Comparison of ENCODE assay signal across 18 mouse cellular contexts in the genomic region with DNA sequence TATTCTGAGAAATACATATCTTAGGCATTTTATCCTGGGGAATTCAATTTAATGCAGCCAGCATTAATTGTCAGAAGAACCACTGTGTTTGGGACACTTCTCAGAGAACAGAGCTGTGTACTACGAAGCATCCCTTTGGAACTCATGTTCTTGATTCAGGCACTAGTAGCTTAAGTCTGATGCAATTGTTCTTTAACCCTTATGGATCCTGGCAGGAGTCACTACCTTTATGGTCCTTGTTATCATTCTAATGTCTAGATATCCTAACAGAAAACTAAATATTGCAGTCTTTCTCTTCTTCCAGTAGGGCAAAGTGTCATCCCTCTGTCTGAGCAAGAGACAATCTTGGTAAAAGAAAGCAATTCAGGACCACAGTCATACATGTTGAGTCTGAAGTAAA. TPM values are rescaled to one million over a fixed set of nuclear protein-coding genes. Genes with fewer than 3 reads are reported as not detected.
DNase-seq lines count a peak whose midpoint lies in the region; ATAC-seq lines count a peak whose summit lies in the region.
"Had no signal": no experiment of that assay in that cellular context is flagged by ENCODE, and none has a peak within 500 bp of the region (broad histone marks: within the 10 kb centered on the region; RNA-seq: fewer than 3 reads in every experiment).

No protein-coding gene starts in this region.

- no peaks in the 10 kb centered on the region for H3K36me3 ChIP-seq in intestine, embryonic 16.5 days (ENCODE audit: control insufficient read depth, insufficient read depth, low read length)
- no peaks in the 10 kb centered on the region for H3K36me3 ChIP-seq in intestine, embryonic 15.5 days
- H3K36me3 ChIP-seq: heart, embryonic 12.5 days; limb, embryonic 13.5 days; lung, embryonic 15.5 days had no signal

- no peak overlapping the region for H3K27ac ChIP-seq in intestine, embryonic 16.5 days (ENCODE audit: low read length)
- no peak overlapping the region for H3K27ac ChIP-seq in intestine, embryonic 15.5 days
- H3K27ac ChIP-seq: limb, embryonic 13.5 days; lung, embryonic 15.5 days had no signal

- H3K9ac ChIP-seq in intestine, embryonic 16.5 days (ENCODE audit: low read depth, low read length): no peak overlapping the region
- no peak overlapping the region for H3K9ac ChIP-seq in intestine, embryonic 15.5 days
- H3K9ac ChIP-seq: heart, embryonic 12.5 days; limb, embryonic 13.5 days; lung, embryonic 15.5 days had no signal

- ATAC-seq in intestine, embryonic 16.5 days: peak; percentile 14; the same call in 1 of the 2 replicates
- ATAC-seq in intestine, embryonic 15.5 days: no peak

- no peaks in the 10 kb centered on the region for H3K27me3 ChIP-seq in intestine, embryonic 16.5 days (replicated peaks; ENCODE audit: control insufficient read depth, insufficient read depth, low read length)
- no peaks in the 10 kb centered on the region for H3K27me3 ChIP-seq in intestine, embryonic 15.5 days (replicated peaks)
- H3K27me3 ChIP-seq: heart, embryonic 12.5 days; limb, embryonic 13.5 days; lung, embryonic 15.5 days had no signal

- peak; percentile 1 for DNase-seq in retina, postnatal 1 day
- no peak for DNase-seq in retina, embryonic 14.5 days (ENCODE audit: low spot score)
- DNase-seq in adipocyte (ENCODE audit: low spot score): peak; percentile 19
- no peak for DNase-seq in layer of hippocampus, adult 18-20 months (ENCODE audit: low spot score in 2 of 2)
- DNase-seq in adrenal gland, postnatal 36 days: no peak
- DNase-seq: adrenal gland, adult 8-10 months; cerebellum, adult 8-10 months; gastrocnemius, postnatal 14 days; layer of hippocampus, adult 9-11 months; right cerebral cortex, postnatal 14 days had no signal

- WGBS in intestine, embryonic 16.5 days: 83% methylated on average over 1 of the region's 1 CpGs
- 75% methylated on average over 1 of the region's 1 CpGs for WGBS in intestine, embryonic 15.5 days

- no peak overlapping the region for H3K4me2 ChIP-seq in intestine, embryonic 16.5 days (ENCODE audit: low read depth, low read length)
- H3K4me2 ChIP-seq in intestine, embryonic 15.5 days (replicated peaks): no peak overlapping the region
- H3K4me2 ChIP-seq: heart, embryonic 12.5 days; limb, embryonic 13.5 days; lung, embryonic 15.5 days had no signal

- no peaks in the 10 kb centered on the region for H3K4me1 ChIP-seq in intestine, embryonic 16.5 days (ENCODE audit: control insufficient read depth, insufficient read depth, low read length)
- no peaks in the 10 kb centered on the region for H3K4me1 ChIP-seq in intestine, embryonic 15.5 days (replicated peaks)
- H3K4me1 ChIP-seq: heart, embryonic 12.5 days; limb, embryonic 13.5 days; lung, embryonic 15.5 days had no signal

- H3K9me3 ChIP-seq in intestine, embryonic 16.5 days (ENCODE audit: control insufficient read depth, low read length): peaks cover 48% of the 10 kb centered on the region
- H3K9me3 ChIP-seq in intestine, embryonic 15.5 days: peaks cover 33% of the 10 kb centered on the region

- H3K4me3 ChIP-seq in intestine, embryonic 16.5 days (ENCODE audit: low read length): no peak overlapping the region
- H3K4me3 ChIP-seq in intestine, embryonic 15.5 days (replicated peaks): no peak overlapping the region
- H3K4me3 ChIP-seq: heart, embryonic 12.5 days; limb, embryonic 13.5 days; lung, embryonic 15.5 days; myocyte had no signal

RNA-seq across cellular contexts. Expression of a gene that starts 1.3 kb away (rescaled TPM):
- 55.9 and 79.1 TPM in 2 replicates for polyA plus RNA-seq in intestine, embryonic 16.5 days (2015; fragmentation: Nextera tagmentation; extraction: Ambion mirVana)
- 29.2 and 30.1 TPM in 2 replicates for polyA plus RNA-seq in intestine, embryonic 15.5 days (2015; fragmentation: Nextera tagmentation; extraction: Ambion mirVana)
- not detected for total RNA-seq in layer of hippocampus, adult 18-20 months (2021)
- total RNA-seq in adrenal gland, postnatal 36 days (2021): 10 to 100 TPM in 1 of 2 experiments, under 1 TPM in 1; 0.73 to 55.5 TPM
- total RNA-seq: hematopoietic stem cell, adult 5-6 weeks had no signal
- polyA plus RNA-seq: myocyte had no signal

RNA-seq across cellular contexts. Expression of a gene that starts 7.5 kb away (rescaled TPM):
- 5.7 and 8.0 TPM in 2 replicates for polyA plus RNA-seq in intestine, embryonic 16.5 days (2015; fragmentation: Nextera tagmentation; extraction: Ambion mirVana)
- 6.1 and 8.3 TPM in 2 replicates for polyA plus RNA-seq in intestine, embryonic 15.5 days (2015; fragmentation: Nextera tagmentation; extraction: Ambion mirVana)
- total RNA-seq in layer of hippocampus, adult 18-20 months (2021): 1 to 10 TPM; 2.9 to 3.2 TPM
- total RNA-seq in adrenal gland, postnatal 36 days (2021): 1 to 10 TPM; 1.5 to 5.9 TPM
- total RNA-seq: hematopoietic stem cell, adult 5-6 weeks had no signal
- polyA plus RNA-seq: myocyte had no signal

RNA-seq across cellular contexts. Expression of a gene that starts 12.7 kb away (rescaled TPM):
- 0.37 TPM in 1 of 2 replicates, not detected in the other for polyA plus RNA-seq in intestine, embryonic 16.5 days (2015; fragmentation: Nextera tagmentation; extraction: Ambion mirVana)
- polyA plus RNA-seq in intestine, embryonic 15.5 days (2015; fragmentation: Nextera tagmentation; extraction: Ambion mirVana): 0.14 and 0.18 TPM in 2 replicates
- not detected for total RNA-seq in layer of hippocampus, adult 18-20 months (2021)
- under 1 TPM in 1 of 2 experiments, not detected in 1; 0.33 TPM for total RNA-seq in adrenal gland, postnatal 36 days (2021)
- total RNA-seq: gastrocnemius, postnatal 14 days; hematopoietic stem cell, adult 5-6 weeks had no signal
- polyA plus RNA-seq: cortical plate, adult 2 months; heart, embryonic 12.5 days; limb, embryonic 13.5 days had no signal

RNA-seq across cellular contexts. Expression of a gene that starts 13.7 kb away (rescaled TPM):
- 0.76 and 0.88 TPM in 2 replicates for polyA plus RNA-seq in intestine, embryonic 16.5 days (2015; fragmentation: Nextera tagmentation; extraction: Ambion mirVana)
- 0.88 and 1.0 TPM in 2 replicates for polyA plus RNA-seq in intestine, embryonic 15.5 days (2015; fragmentation: Nextera tagmentation; extraction: Ambion mirVana)
- total RNA-seq in layer of hippocampus, adult 18-20 months (2021): under 1 TPM in 1 of 2 experiments, not detected in 1; 0.52 TPM
- total RNA-seq in adrenal gland, postnatal 36 days (2021): under 1 TPM; 0.30 to 0.43 TPM
- total RNA-seq: gastrocnemius, postnatal 14 days had no signal
- polyA plus RNA-seq: cortical plate, adult 2 months had no signal

RNA-seq across cellular contexts. Expression of a gene that starts 47.2 kb away (rescaled TPM):
- not detected in 2 replicates for polyA plus RNA-seq in intestine, embryonic 16.5 days (2015; fragmentation: Nextera tagmentation; extraction: Ambion mirVana)
- polyA plus RNA-seq in intestine, embryonic 15.5 days (2015; fragmentation: Nextera tagmentation; extraction: Ambion mirVana): not detected in 2 replicates
- under 1 TPM in 1 of 2 experiments, not detected in 1; 0.25 TPM for total RNA-seq in layer of hippocampus, adult 18-20 months (2021)
- total RNA-seq in adrenal gland, postnatal 36 days (2021): under 1 TPM; 0.17 to 0.20 TPM
- polyA plus RNA-seq: cortical plate, adult 2 months; heart, embryonic 12.5 days; limb, embryonic 13.5 days; lung, embryonic 15.5 days; myocyte had no signal

Comparison
In these comparisons a context has a peak if more than half of its experiments do, and no peak if none do; other contexts are left out.
1. DNase-seq: peak in retina, postnatal 1 day (single experiment) and adipocyte (single experiment); none in retina, embryonic 14.5 days (single experiment), layer of hippocampus, adult 18-20 months (0 of 2) and adrenal gland, postnatal 36 days (0 of 2).